Mouse (Mus musculus) small intestine, adult 2 months (tissue): ENCODE data around the gene Gba2.

Source experiments
- CTCF ChIP-seq: fragments of 200-500 bp; IDR thresholded peaks from 2 replicates; pipeline ENCODE4 v1.5.1; 2012; ENCODE audit warnings: low read depth, mild to moderate bottlenecking, control low read depth, inconsistent platforms, low read length, moderate library complexity, mixed read lengths; ENCODE audit not compliant: insufficient replicate concordance, insufficient read length; ENCODE audit errors: extremely low read depth
- POLR2A ChIP-seq: fragments of 200-500 bp; IDR thresholded peaks from 2 replicates; pipeline ENCODE4 v1.6.1; 2012; ENCODE audit warnings: low read depth, mild to moderate bottlenecking, control low read depth, inconsistent platforms, low read length, moderate library complexity

DNA sequence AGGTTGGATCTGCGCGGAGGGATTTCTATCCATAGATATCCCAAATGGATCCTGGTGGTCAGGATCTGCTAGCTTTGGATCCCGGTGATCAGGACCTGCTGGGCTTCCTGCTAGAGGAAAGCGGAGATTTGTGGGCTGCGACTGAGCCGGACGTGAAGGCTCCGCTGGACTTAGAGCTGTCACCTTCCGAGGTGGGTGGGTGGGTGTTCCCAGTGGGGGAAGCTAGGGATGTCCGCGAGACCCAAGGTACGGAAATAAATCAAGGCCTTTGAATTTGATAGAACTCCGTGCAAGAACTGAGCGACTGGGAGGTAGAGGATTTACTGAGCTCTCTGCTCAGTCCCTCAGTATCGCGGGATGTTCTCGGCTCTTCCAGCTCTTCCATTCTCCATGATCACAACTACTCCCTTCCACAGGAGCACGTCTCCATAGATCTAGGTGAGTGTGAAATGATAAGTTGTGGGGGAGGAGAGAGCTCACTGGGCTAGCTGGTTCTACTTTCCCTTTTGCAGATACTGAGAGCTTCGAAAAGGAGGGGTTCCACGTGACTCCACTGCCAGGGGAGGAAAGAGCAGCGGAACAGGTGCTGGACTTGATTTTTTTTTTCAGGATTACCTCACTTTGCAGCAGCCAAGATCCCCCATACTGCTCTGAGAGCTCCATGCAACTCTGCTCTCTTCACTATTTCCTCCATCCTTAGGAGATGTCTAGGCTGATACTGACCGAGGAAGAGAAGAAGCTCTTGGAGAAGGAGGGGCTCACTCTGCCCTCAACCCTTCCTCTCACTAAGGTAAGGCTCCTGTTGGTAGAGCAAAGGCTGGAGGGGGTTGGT lies 15.7 kb downstream of the Gba2 start:
- TF ChIP-seq CTCF, result no peak
- no peak for TF ChIP-seq POLR2A
